Mouse (Mus musculus) liver, embryonic 18 days (tissue): Measurements from ENCODE around the gene Tmsb15b2. TPM values are rescaled to one million over a fixed set of nuclear protein-coding genes. Genes with fewer than 3 reads are reported as not detected.

Source experiments
- polyA plus RNA-seq: library from polyadenylated mRNA; depleted of rRNA; stranded (reverse); fragments of >200 nt; gene quantifications from 2 replicates; pipeline ENCODE4 v1.2.3, GENCODE M21; 2012; rRNA removed

Tmsb15b2 gene
- 3.4 and 5.4 TPM in 2 replicates for polyA plus RNA-seq

GRCm38 (mm10) chrX:136975397-136975796, at the start of gene Tmsb15b2:
Tmsb15b2 (minus strand) TSS chrX:136975497.

GRCm38 (mm10) chrX:136992978-136993547, 17.8 kb upstream of the Tmsb15b2 start, which contains the start of gene Zcchc18:
Zcchc18 (plus strand) TSS chrX:136993155.

GRCm38 (mm10) chrX:136976424-136977084, 1.3 kb upstream of the Tmsb15b2 start, which contains the start of the genes Tmsb15l and Tmsb15b1:
Tmsb15l (minus strand) TSS chrX:136976869.
Tmsb15b1 (minus strand) TSS chrX:136976874.

GRCm38 (mm10) chrX:136927031-136927430, 48.3 kb downstream of the Tmsb15b2 start, which contains the start of gene H2bfm:
H2bfm (plus strand) TSS chrX:136927325.

Other genes with a start within 250 kb of the Tmsb15b2 start
- gene Morf4l2, start 231.8 kb downstream of the Tmsb15b2 start, polyA plus RNA-seq: 129 and 133 TPM in 2 replicates
- not detected in 2 replicates for gene Glra4, start 195.4 kb downstream of the Tmsb15b2 start, polyA plus RNA-seq
- 0.81 and 1.0 TPM in 2 replicates for gene Plp1, start 152.8 kb downstream of the Tmsb15b2 start, polyA plus RNA-seq
- gene Rab9b, start 106.7 kb downstream of the Tmsb15b2 start, polyA plus RNA-seq: 0.01 TPM in 1 of 2 replicates, not detected in the other
- not detected in 2 replicates for gene H2bfm, start 48.2 kb downstream of the Tmsb15b2 start, polyA plus RNA-seq
- gene Tmsb15l, start 1.4 kb upstream of the Tmsb15b2 start, polyA plus RNA-seq: 1.2 and 1.6 TPM in 2 replicates
- gene Tmsb15b1, start 1.4 kb upstream of the Tmsb15b2 start, polyA plus RNA-seq: 3.2 and 3.3 TPM in 2 replicates
- gene Zcchc18, start 17.7 kb upstream of the Tmsb15b2 start, polyA plus RNA-seq: 0.09 and 0.10 TPM in 2 replicates
- gene Slc25a53, start 62.8 kb upstream of the Tmsb15b2 start, polyA plus RNA-seq: 1.3 and 1.6 TPM in 2 replicates
- 0.58 and 0.65 TPM in 2 replicates for gene Fam199x, start 74.1 kb upstream of the Tmsb15b2 start, polyA plus RNA-seq
- not detected in 2 replicates for gene Esx1, start 146.6 kb upstream of the Tmsb15b2 start, polyA plus RNA-seq